Mouse (Mus musculus) CH12.LX (cell line): ENCODE data around the gene Fmn2.

Source experiments
- CTCF ChIP-seq, 2 experiments: IDR thresholded peaks in 1 of 2; conservative IDR thresholded peaks in 1 of 2; 2 replicates each; pipeline ENCODE4 v1.5.1; 2011 to 2012; ENCODE audit warnings: low read depth in 2 of 2, low read length in 2 of 2, improper control_type of control experiment in 1 of 2, inconsistent platforms in 1 of 2, mild to moderate bottlenecking in 1 of 2, moderate library complexity in 1 of 2
- ELF1 ChIP-seq: IDR thresholded peaks from 2 replicates; pipeline ENCODE4 v1.6.1; 2014; ENCODE audit warnings: low read depth, mild to moderate bottlenecking, inconsistent platforms, low read length, improper control_type of control experiment
- JUND ChIP-seq: conservative IDR thresholded peaks from 2 replicates; pipeline ENCODE4 v1.6.1; 2011; ENCODE audit warnings: low read depth, low read length, improper control_type of control experiment
- KAT2A ChIP-seq: IDR thresholded peaks from 2 replicates; pipeline ENCODE4 v1.6.1; 2012; ENCODE audit warnings: low read length, improper control_type of control experiment, inconsistent platforms; ENCODE audit not compliant: insufficient replicate concordance
- MYC ChIP-seq: IDR thresholded peaks from 2 replicates; pipeline ENCODE4 v1.6.1; 2011; ENCODE audit warnings: low read depth, mild to moderate bottlenecking, improper control_type of control experiment, low read length
- NELFE ChIP-seq: IDR thresholded peaks from 2 replicates; pipeline ENCODE4 v1.6.1; 2011; ENCODE audit warnings: low read depth, low read length, improper control_type of control experiment
- POLR2A ChIP-seq: IDR thresholded peaks from 2 replicates; pipeline ENCODE4 v1.6.1; 2011; ENCODE audit warnings: low read depth, mild to moderate bottlenecking, improper control_type of control experiment, low read length
- POLR2AphosphoS2 ChIP-seq: IDR thresholded peaks from 2 replicates; pipeline ENCODE4 v1.6.1; 2011; ENCODE audit warnings: low read depth, low read length, improper control_type of control experiment
- ZKSCAN1 ChIP-seq: IDR thresholded peaks from 2 replicates; pipeline ENCODE4 v1.6.1; 2012; ENCODE audit warnings: low read depth, inconsistent platforms, low read length, improper control_type of control experiment, borderline replicate concordance
- ZNF384 ChIP-seq: IDR thresholded peaks from 2 replicates; pipeline ENCODE4 v1.6.1; 2012; ENCODE audit warnings: low read depth, low read length, improper control_type of control experiment, inconsistent platforms

DNA sequence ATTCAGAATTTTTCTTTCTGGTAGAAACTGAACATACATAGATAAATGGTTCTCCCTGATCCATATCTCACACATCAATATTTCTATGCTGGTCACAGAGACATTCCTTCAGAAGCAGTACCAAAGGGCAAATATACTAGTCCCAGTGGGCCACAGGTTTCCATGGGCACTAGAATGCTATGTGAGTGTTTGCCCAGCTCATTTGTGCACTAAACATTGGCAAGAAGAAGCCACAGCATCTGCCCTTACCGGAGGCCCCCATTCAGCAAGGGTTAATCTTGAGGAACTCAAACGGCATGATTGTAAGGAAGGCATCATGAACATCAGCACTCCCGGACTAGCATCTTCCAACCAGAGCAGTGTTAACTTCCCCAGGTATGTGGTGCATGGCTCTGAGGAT lies 35.9 kb downstream of the Fmn2 start:
- TF ChIP-seq CTCF (conservative IDR thresholded peaks at IDR 0.05 in 1 of 2, IDR thresholded peaks at IDR 0.05 in 1 of 2; ENCODE audit: low read depth in 2 of 2, low read length in 2 of 2) (no peak), KAT2A (no peak), POLR2A (no peak), MYC (no peak), JUND (no peak), NELFE (no peak), ZKSCAN1 (no peak), ELF1 (no peak), ZNF384 (no peak), POLR2AphosphoS2 (no peak)
